Comparison of ENCODE assay signal across 9 mouse cellular contexts in the genomic region with DNA sequence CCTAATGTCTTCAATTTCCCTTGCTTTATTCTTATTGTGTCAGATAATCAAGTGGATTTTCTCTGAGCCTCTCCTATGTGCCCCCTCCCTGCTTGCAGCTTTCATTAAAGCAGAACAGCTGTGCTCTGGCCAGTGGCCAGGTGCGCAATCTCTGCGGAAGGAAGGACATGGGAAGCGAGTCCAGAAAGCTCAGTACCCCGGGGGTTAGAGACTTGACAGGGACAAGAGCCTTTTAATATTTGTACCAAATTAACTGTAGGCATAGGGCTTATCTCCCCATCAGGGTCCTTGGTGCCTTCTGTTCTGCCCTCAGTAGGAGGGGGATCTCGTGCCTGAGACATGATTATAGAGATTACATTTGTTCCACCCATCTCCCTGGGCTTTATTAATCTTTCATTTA.
DNase-seq lines count a peak whose midpoint lies in the region; ATAC-seq and TF ChIP-seq lines count a peak whose summit lies in the region.
"Had no signal": no experiment of that assay in that cellular context is flagged by ENCODE, and none has a peak within 500 bp of the region (broad histone marks: within the 10 kb centered on the region; RNA-seq: fewer than 3 reads in every experiment).

No protein-coding gene starts in this region.

- peak; percentile 67 for ATAC-seq in heart, embryonic 15.5 days (replicated peaks; ENCODE audit: insufficient number of reproducible peaks, insufficient read depth, low FRiP score, low read depth)
- ATAC-seq in activated CD4-positive, CD25-positive, alpha-beta regulatory T cell, adult 4 months = no peak

- TF ChIP-seq POLR2A in lung, adult 2 months (IDR thresholded peaks at IDR 0.05; ENCODE audit: borderline replicate concordance, extremely low read depth, low read depth, low read length) = no peak

- no peak overlapping the region for H3K4me3 ChIP-seq in heart, embryonic 15.5 days
- no peak overlapping the region for H3K4me3 ChIP-seq in lung, adult 2 months (replicated peaks; ENCODE audit: extremely low read depth, low read depth, low read length)
- H3K4me3 ChIP-seq: stomach, embryonic 15.5 days had no signal

- no peak overlapping the region for H3K27ac ChIP-seq in heart, embryonic 15.5 days
- H3K27ac ChIP-seq: stomach, embryonic 15.5 days had no signal

- H3K9me3 ChIP-seq in heart, embryonic 15.5 days (replicated peaks) = no peaks in the 10 kb centered on the region
- H3K9me3 ChIP-seq: stomach, embryonic 15.5 days had no signal

- H3K36me3 ChIP-seq in heart, embryonic 15.5 days = no peaks in the 10 kb centered on the region
- H3K36me3 ChIP-seq: stomach, embryonic 15.5 days had no signal

- peaks cover 6% of the 10 kb centered on the region; the same call in 1 of the 2 replicates for H3K4me1 ChIP-seq in heart, embryonic 15.5 days (replicated peaks)
- H3K4me1 ChIP-seq in lung, adult 2 months (ENCODE audit: control insufficient read depth, insufficient read depth, low read length) = no peaks in the 10 kb centered on the region

- DNase-seq in adrenal gland, adult (ENCODE audit: inconsistent age in 2 of 2, low spot score in 1 of 2) = peak; percentile 33 to 63
- DNase-seq in adrenal gland, adult 8-10 months = no peak
- peak; percentile 45 to 55 for DNase-seq in adrenal gland, postnatal 36 days
- DNase-seq in lung, adult 2 months = peak; percentile 18
- peak; percentile 44 for DNase-seq in ovary, postnatal 36 days (ENCODE audit: low spot score)
- no peak for DNase-seq in adipocyte (ENCODE audit: low spot score)

- H3K4me2 ChIP-seq in heart, embryonic 15.5 days = no peak overlapping the region
- H3K4me2 ChIP-seq: stomach, embryonic 15.5 days had no signal

- TF ChIP-seq CTCF in lung, adult 2 months (IDR thresholded peaks at IDR 0.05; ENCODE audit: insufficient read depth, low read length) = no peak

- WGBS in heart, embryonic 15.5 days = 37% methylated on average over 5 of the region's 5 CpGs
- WGBS in lung, adult 2 months = 19% methylated on average over 5 of the region's 5 CpGs

- no peaks in the 10 kb centered on the region for H3K27me3 ChIP-seq in heart, embryonic 15.5 days
- H3K27me3 ChIP-seq: stomach, embryonic 15.5 days had no signal

- H3K9ac ChIP-seq in heart, embryonic 15.5 days = no peak overlapping the region
- H3K9ac ChIP-seq: stomach, embryonic 15.5 days had no signal

Comparison
In these comparisons a context has a peak if more than half of its experiments do, and no peak if none do; other contexts are left out.
1. DNase-seq: peak in adrenal gland, adult (2 of 2), adrenal gland, postnatal 36 days (2 of 2), lung, adult 2 months (single experiment) and ovary, postnatal 36 days (single experiment); none in adrenal gland, adult 8-10 months (single experiment) and adipocyte (single experiment).